Mouse (Mus musculus): ENCODE results near the gene Nr1i2. TPM values are rescaled to one million over a fixed set of nuclear protein-coding genes. Genes with fewer than 3 reads are reported as not detected.
A peak's percentile ranks its signal among the peaks of the same experiment; 100 is the strongest.
"Not testable (repeated sequence)": the region's sequence is repeated elsewhere in the genome, so short reads cannot be mapped to it uniquely, and the experiment has no call there.

Nr1i2 gene
- total RNA-seq, 2 experiments from 2014 or later, result not detected

GRCm38 (mm10) chr16:38287357-38287756 is 7.3 kb downstream of the Nr1i2 start:
- no peak for DNase-seq

- DNase-seq, result no peak
Observed at GRCm38 (mm10) chr16:38286541-38286940, 8.1 kb downstream of the Nr1i2 start.

GRCm38 (mm10) chr16:38285801-38286200 is 8.8 kb downstream of the Nr1i2 start:
- DNase-seq, result no peak

- no peak for DNase-seq
Observed at GRCm38 (mm10) chr16:38283300-38283699, 11.3 kb downstream of the Nr1i2 start.

- DNase-seq, result no peak
Observed at GRCm38 (mm10) chr16:38282559-38283160, 12.0 kb downstream of the Nr1i2 start.

- DNase-seq, result no peak
Observed at GRCm38 (mm10) chr16:38280951-38281350, 13.7 kb downstream of the Nr1i2 start.

GRCm38 (mm10) chr16:38279794-38280193 is 14.8 kb downstream of the Nr1i2 start:
- no peak for DNase-seq

GRCm38 (mm10) chr16:38274737-38275136 is 19.9 kb downstream of the Nr1i2 start:
- DNase-seq, result no peak

- no peak for DNase-seq
Observed at GRCm38 (mm10) chr16:38272483-38272882, 22.1 kb downstream of the Nr1i2 start.

- no peak for DNase-seq
Observed at GRCm38 (mm10) chr16:38271601-38272000, 23.0 kb downstream of the Nr1i2 start.

GRCm38 (mm10) chr16:38255927-38256326 is 38.7 kb downstream of the Nr1i2 start:
- DNase-seq, result no peak

GRCm38 (mm10) chr16:38255107-38255506 is 39.5 kb downstream of the Nr1i2 start:
- DNase-seq, result no peak

- DNase-seq, result no peak
Observed at GRCm38 (mm10) chr16:38254001-38254400, 40.6 kb downstream of the Nr1i2 start.

GRCm38 (mm10) chr16:38250467-38250866 is 44.2 kb downstream of the Nr1i2 start:
- DNase-seq, result no peak

GRCm38 (mm10) chr16:38248331-38248961 is 46.2 kb downstream of the Nr1i2 start:
- DNase-seq, result no peak

GRCm38 (mm10) chr16:38245849-38246585 is 48.6 kb downstream of the Nr1i2 start:
- DNase-seq, result no peak

- no peak for DNase-seq
Observed at GRCm38 (mm10) chr16:38245379-38245778, 49.2 kb downstream of the Nr1i2 start.

GRCm38 (mm10) chr16:38244111-38244510 is 50.5 kb downstream of the Nr1i2 start:
- no peak for DNase-seq

- no peak for DNase-seq
Observed at GRCm38 (mm10) chr16:38240167-38240566, 54.5 kb downstream of the Nr1i2 start.

- peak; percentile 30 for DNase-seq
Observed at GRCm38 (mm10) chr16:38239729-38240128, 54.9 kb downstream of the Nr1i2 start.

- no peak for DNase-seq
Observed at GRCm38 (mm10) chr16:38236936-38237585, 57.6 kb downstream of the Nr1i2 start.

- DNase-seq, result not testable (repeated sequence)
Observed at GRCm38 (mm10) chr16:38222491-38222890, 72.1 kb downstream of the Nr1i2 start.

GRCm38 (mm10) chr16:38205272-38205671 is 89.4 kb downstream of the Nr1i2 start:
- DNase-seq, result no peak
